Mouse (Mus musculus) kidney, embryonic 14.5 days (tissue): ENCODE results near the gene Tsc22d1. TPM values are rescaled to one million over a fixed set of nuclear protein-coding genes. Genes with fewer than 3 reads are reported as not detected.

ENCODE experiments used
- ATAC-seq: fragments of 200-750 bp; cut with Nextera tagmentation; 2 replicates; pipeline ENCODE4 v1.8.0; 2017; ENCODE audit warnings: moderate number of reproducible peaks, mild to moderate bottlenecking, moderate TSS enrichment, moderate library complexity; ENCODE audit not compliant: low FRiP score, low TSS enrichment
- H3K27ac ChIP-seq: fragments of 300-500 bp; sonication (generic); 2 replicates; pipeline ENCODE4 v1.5.1; 2014; ENCODE audit warnings: low read depth, mild to moderate bottlenecking, low read length, moderate library complexity, mixed read lengths
- H3K27me3 ChIP-seq: fragments of 300-500 bp; sonication (generic); 2 replicates; pipeline ENCODE4 v1.6.1; 2014; ENCODE audit warnings: mild to moderate bottlenecking, low read length; ENCODE audit not compliant: control insufficient read depth, insufficient read depth
- H3K36me3 ChIP-seq: fragments of 300-500 bp; sonication (generic); 2 replicates; pipeline ENCODE4 v1.6.1; 2014; ENCODE audit warnings: low read length, mixed read lengths; ENCODE audit not compliant: control insufficient read depth, insufficient read depth
- H3K4me1 ChIP-seq: fragments of 300-500 bp; sonication (generic); 2 replicates; pipeline ENCODE4 v1.6.1; 2014; ENCODE audit warnings: low read length, mixed read lengths; ENCODE audit not compliant: control insufficient read depth, insufficient read depth
- H3K4me2 ChIP-seq: fragments of 300-500 bp; sonication (generic); replicated peaks from 2 replicates; pipeline ENCODE4 v1.6.1; 2014; ENCODE audit warnings: low read depth, mild to moderate bottlenecking, low read length
- H3K4me3 ChIP-seq: fragments of 300-500 bp; sonication (generic); 2 replicates; pipeline ENCODE4 v1.5.1; 2014; ENCODE audit warnings: mild to moderate bottlenecking, low read length
- H3K9ac ChIP-seq: fragments of 300-500 bp; sonication (generic); 2 replicates; pipeline ENCODE4 v1.6.1; 2014; ENCODE audit warnings: low read depth, mild to moderate bottlenecking, low read length, moderate library complexity
- H3K9me3 ChIP-seq: fragments of 300-500 bp; sonication (generic); 2 replicates; pipeline ENCODE4 v1.6.1; 2016; ENCODE audit warnings: low read length; ENCODE audit not compliant: control insufficient read depth
- WGBS: fragments of 180-500 bp; shearing (Covaris S2); extraction: QIAGEN DNeasy Blood & Tissue Kit; methylation state at CpG from one replicate; pipeline ENCODE4 v1.1.7; 2014; 5-methylcytosine and 5-hydroxymethylcytosine counted together
- polyA plus RNA-seq: library from polyadenylated mRNA; unstranded; fragments of >200 nt; fragmentation: Nextera tagmentation; extraction: Ambion mirVana; gene quantifications from 2 replicates; pipeline ENCODE4 v1.2.1, GENCODE M21; 2014

Tsc22d1 gene
- polyA plus RNA-seq, 1 experiment from 2014 or later = 1,016 TPM

- 83% methylated on average over 7 of the region's 7 CpGs for WGBS
- Histone ChIP-seq H3K9ac (no peak overlapping the region), H3K36me3 (peaks cover 15% of the 10 kb centered on the region), H3K4me2 (no peak overlapping the region), H3K27me3 (no peaks in the 10 kb centered on the region), H3K9me3 (no peaks in the 10 kb centered on the region), H3K27ac (no peak overlapping the region), H3K4me3 (no peak overlapping the region), H3K4me1 (peaks cover 22% of the 10 kb centered on the region)
- no peak for ATAC-seq
These were observed 97.2 kb downstream of the Tsc22d1 start for GRCm38 (mm10) chr14:76511971-76512370.

DNA sequence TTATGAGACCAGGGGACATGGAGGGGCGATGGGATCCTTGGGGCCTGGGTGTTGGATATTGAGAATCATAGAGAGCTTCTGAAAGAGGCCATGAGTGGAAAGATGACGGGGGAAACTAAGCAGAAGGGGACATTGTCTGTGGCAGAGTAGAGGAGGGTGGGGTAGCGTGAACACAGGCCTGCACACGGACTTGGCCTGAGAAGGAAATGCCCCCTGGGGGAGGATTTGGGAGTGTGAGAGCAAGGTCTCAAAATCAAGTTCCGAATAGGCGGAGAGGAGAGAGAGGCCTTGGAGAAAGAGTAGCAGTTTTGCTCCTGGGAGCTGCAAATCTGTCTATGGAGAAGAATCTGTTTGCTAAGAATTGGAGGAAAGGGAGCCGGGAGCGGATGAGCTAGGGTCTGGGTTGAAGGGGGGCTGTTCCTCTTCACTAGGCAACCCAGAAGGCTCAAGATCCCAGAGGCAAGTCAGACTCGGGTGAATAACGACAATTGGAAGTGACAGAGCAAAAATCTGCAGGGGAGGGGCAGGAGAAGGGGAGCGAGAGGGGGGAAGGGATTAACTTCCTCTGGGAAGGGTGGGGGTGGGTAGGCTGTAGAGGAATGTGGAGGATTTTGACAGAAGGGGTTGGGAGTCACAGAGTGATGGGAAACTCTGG, 98.8 kb downstream of the Tsc22d1 start:
- no peaks in the 10 kb centered on the region for H3K27me3 ChIP-seq
- H3K9ac ChIP-seq = peak overlapping the region; percentile 18; the same call in 1 of the 2 replicates
- ATAC-seq = peak; percentile 73; the same call in 1 of the 2 replicates
- H3K4me3 ChIP-seq = no peak overlapping the region
- H3K27ac ChIP-seq = peak overlapping the region; percentile 73; the same call in 1 of the 2 replicates
- 0 out of 2 replicates have a peak, but pooled peaks cover 2% of the 10 kb centered on the region for H3K36me3 ChIP-seq
- WGBS = 20% methylated on average over 11 of the region's 11 CpGs
- H3K9me3 ChIP-seq = no peaks in the 10 kb centered on the region
- peak overlapping the region; percentile 21 for H3K4me2 ChIP-seq
- peaks cover 22% of the 10 kb centered on the region for H3K4me1 ChIP-seq

GRCm38 (mm10) chr14:76514050-76514585, 99.4 kb downstream of the Tsc22d1 start:
- H3K4me2 ChIP-seq = peak overlapping the region; percentile 21

DNA sequence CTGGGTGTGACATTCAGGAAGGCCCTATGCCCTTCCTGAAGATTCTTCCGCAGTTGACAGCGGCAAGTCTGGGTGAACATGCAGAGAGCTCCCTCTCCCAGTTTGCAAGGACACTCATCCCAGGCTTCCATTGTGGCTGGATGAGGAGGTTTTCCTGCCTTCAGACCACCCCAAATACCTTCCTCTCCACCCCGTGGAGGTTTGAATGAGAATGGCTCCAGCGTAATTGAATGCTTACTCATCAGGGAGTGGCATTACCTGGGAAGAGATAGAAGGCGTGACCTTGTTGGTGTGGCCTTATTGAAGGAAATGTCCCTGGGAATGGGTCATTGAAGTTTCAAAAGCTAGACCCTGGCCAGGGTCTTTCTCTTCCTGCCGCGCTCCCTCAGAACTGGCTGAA, 100.9 kb downstream of the Tsc22d1 start:
- Histone ChIP-seq H3K36me3 (no peaks in the 10 kb centered on the region), H3K4me3 (no peak overlapping the region), H3K9me3 (no peaks in the 10 kb centered on the region), H3K27ac (no peak overlapping the region), H3K27me3 (no peaks in the 10 kb centered on the region), H3K9ac (no peak overlapping the region), H3K4me2 (no peak overlapping the region), H3K4me1 (peaks cover 30% of the 10 kb centered on the region)
- no peak for ATAC-seq
- 75% methylated on average over 7 of the region's 7 CpGs for WGBS

More at GRCm38 (mm10) chr14:76514050-76514585, 99.4 kb downstream of the Tsc22d1 start:
- Histone ChIP-seq H3K9ac (no peak overlapping the region; the same call in 1 of the 2 replicates), H3K27me3 (no peaks in the 10 kb centered on the region), H3K36me3 (0 out of 2 replicates have a peak, but pooled peaks cover 2% of the 10 kb centered on the region), H3K4me1 (peaks cover 22% of the 10 kb centered on the region), H3K4me3 (no peak overlapping the region), H3K9me3 (no peaks in the 10 kb centered on the region), H3K27ac (no peak overlapping the region; the same call in 1 of the 2 replicates)
- peak; percentile 7; the same call in 1 of the 2 replicates for ATAC-seq
- 31% methylated on average over 6 of the region's 6 CpGs for WGBS

GRCm38 (mm10) chr14:76518217-76518616, 103.5 kb downstream of the Tsc22d1 start:
- Histone ChIP-seq H3K9me3 (no peaks in the 10 kb centered on the region), H3K27ac (no peak overlapping the region)

DNA sequence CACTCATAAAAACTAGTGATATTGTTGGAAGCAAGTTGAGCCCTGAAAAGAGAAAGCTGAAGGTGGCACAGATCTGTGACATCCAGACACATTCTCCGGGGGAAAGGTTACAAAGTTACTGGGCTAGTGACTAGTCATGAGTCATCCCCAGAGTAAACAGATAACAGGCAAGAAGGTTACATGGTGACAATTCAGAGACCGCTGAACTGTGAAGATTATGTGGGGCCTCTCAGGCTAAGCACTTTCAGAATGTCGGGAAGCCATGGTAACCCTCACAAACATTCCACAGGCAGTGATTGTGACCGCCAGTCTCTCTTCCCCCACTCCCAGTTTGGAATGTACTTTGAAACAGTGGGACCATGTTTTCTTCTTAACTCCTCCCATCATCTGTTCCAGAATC, 105.8 kb downstream of the Tsc22d1 start:
- no peak overlapping the region for H3K27ac ChIP-seq

More at GRCm38 (mm10) chr14:76518217-76518616, 103.5 kb downstream of the Tsc22d1 start:
- H3K36me3 ChIP-seq = no peaks in the 10 kb centered on the region
- H3K9ac ChIP-seq = no peak overlapping the region
- 81% methylated on average over 5 of the region's 5 CpGs for WGBS
- ATAC-seq = no peak
- H3K27me3 ChIP-seq = no peaks in the 10 kb centered on the region
- no peak overlapping the region for H3K4me2 ChIP-seq
- peaks cover 27% of the 10 kb centered on the region for H3K4me1 ChIP-seq
- no peak overlapping the region for H3K4me3 ChIP-seq

GRCm38 (mm10) chr14:76521308-76521707, 106.5 kb downstream of the Tsc22d1 start:
- ATAC-seq = no peak
- H3K27me3 ChIP-seq = no peaks in the 10 kb centered on the region
- H3K36me3 ChIP-seq = no peaks in the 10 kb centered on the region
- no peak overlapping the region for H3K4me2 ChIP-seq
- WGBS = 90% methylated on average over 3 of the region's 3 CpGs
- H3K4me1 ChIP-seq = peaks cover 17% of the 10 kb centered on the region
- no peak overlapping the region for H3K4me3 ChIP-seq
- H3K9ac ChIP-seq = no peak overlapping the region
- no peaks in the 10 kb centered on the region for H3K9me3 ChIP-seq
- 0 out of 2 replicates have a peak overlapping the region, but pooled peaks have one; percentile 17 for H3K27ac ChIP-seq

More for the DNA sequence above, 105.8 kb downstream of the Tsc22d1 start:
- Histone ChIP-seq H3K4me3 (no peak overlapping the region), H3K9me3 (no peaks in the 10 kb centered on the region), H3K4me1 (peaks cover 13% of the 10 kb centered on the region), H3K4me2 (no peak overlapping the region), H3K27me3 (no peaks in the 10 kb centered on the region), H3K9ac (no peak overlapping the region), H3K36me3 (no peaks in the 10 kb centered on the region)
- peak; percentile 76 for ATAC-seq
- 31% methylated on average over 4 of the region's 4 CpGs for WGBS

DNA sequence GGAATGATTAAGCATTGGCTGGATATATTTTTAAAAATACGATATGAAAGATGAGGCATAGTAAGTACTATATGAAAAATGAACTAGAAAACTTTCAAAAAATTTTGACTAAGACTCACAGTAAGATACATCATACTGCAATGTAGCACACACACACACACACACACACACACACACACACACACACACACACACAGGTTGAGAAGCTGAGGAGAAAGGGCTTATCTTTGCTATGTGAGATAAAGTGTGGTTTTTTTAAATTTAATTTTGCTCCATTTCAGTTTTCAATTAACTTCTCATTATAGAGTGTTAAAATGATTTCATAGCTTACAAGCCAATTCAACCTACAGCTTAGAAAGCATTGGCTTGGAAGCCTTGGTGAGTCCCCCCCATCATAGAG, 108.6 kb downstream of the Tsc22d1 start:
- Histone ChIP-seq H3K27ac (no peak overlapping the region), H3K9me3 (no peaks in the 10 kb centered on the region), H3K4me2 (no peak overlapping the region), H3K27me3 (no peaks in the 10 kb centered on the region), H3K36me3 (no peaks in the 10 kb centered on the region), H3K4me1 (peaks cover 37% of the 10 kb centered on the region), H3K4me3 (no peak overlapping the region), H3K9ac (no peak overlapping the region)
- no peak for ATAC-seq
- 85% methylated on average over 1 of the region's 1 CpGs for WGBS

GRCm38 (mm10) chr14:76526467-76526866, 111.7 kb downstream of the Tsc22d1 start:
- Histone ChIP-seq H3K27ac (no peak overlapping the region), H3K36me3 (no peaks in the 10 kb centered on the region), H3K4me3 (no peak overlapping the region), H3K9me3 (no peaks in the 10 kb centered on the region), H3K9ac (no peak overlapping the region), H3K4me1 (peaks cover 27% of the 10 kb centered on the region), H3K4me2 (no peak overlapping the region), H3K27me3 (no peaks in the 10 kb centered on the region)
- ATAC-seq = no peak
- WGBS = 74% methylated on average over 6 of the region's 6 CpGs
